Mouse (Mus musculus): ENCODE measurements around the gene Xbp1. TPM values are rescaled to one million over a fixed set of nuclear protein-coding genes. Genes with fewer than 3 reads are reported as not detected.

The Xbp1 gene
- polyA plus RNA-seq (2015; fragmentation: Nextera tagmentation; extraction: Ambion mirVana): 75.9 and 90.7 TPM in 2 replicates

DNA sequence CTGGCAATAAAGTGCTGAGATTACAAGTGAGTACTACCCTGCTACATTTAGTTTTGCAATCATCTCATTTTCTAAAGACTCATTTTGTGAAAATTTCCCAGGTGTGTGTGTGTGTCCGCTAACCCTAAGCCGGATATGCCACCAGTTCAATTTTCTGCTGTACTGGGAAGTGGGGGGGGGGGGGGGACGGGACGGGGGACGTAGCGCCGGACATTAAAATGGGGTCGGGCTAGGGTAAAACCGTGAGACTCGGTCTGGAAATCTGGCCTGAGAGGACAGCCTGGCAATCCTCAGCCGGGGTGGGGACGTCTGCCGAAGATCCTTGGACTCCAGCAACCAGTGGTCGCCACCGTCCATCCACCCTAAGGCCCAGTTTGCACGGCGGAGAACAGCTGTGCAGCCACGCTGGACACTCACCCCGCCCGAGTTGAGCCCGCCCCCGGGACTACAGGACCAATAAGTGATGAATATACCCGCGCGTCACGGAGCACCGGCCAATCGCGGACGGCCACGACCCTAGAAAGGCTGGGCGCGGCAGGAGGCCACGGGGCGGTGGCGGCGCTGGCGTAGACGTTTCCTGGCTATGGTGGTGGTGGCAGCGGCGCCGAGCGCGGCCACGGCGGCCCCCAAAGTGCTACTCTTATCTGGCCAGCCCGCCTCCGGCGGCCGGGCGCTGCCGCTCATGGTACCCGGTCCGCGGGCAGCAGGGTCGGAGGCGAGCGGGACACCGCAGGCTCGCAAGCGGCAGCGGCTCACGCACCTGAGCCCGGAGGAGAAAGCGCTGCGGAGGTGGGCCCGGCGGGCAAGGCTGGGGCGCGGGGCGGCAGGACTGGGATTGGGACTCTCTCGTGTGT is at the start of gene Xbp1:
TSS of gene Xbp1 (plus strand) at position 248 of the 854 bp plus-strand sequence.

DNA sequence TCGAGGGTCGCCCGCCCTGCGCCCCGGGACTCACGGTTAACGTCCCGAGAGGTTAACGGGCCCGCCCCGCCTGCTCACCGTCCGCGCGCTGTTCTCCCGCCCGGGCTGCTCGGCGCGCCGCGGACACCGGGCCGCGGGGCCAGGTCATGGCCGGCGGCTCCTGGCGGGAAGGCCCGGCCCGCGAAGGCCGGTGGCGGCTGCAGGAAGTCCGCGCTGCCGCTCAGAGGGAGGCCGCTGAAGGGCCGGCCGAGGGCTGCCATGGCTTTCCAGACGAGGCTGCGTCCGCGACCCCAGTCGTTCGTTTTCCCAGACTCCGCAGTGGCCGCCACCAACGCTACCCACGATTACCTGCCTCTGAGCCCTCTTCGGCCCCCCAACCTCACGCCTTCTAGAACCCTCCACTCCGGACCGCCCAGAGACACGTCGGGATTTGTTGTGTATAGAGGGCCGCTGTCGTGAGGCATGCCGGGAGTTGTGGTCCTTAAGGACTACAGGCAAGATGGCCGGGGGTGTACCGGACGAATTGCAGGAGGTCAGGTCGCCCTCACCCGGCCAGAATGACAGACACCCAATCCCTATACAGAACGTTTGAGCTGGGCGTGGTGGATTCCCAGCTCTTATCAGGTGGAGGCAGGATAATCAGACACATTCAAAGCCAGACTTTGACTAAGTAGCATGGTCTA is 21.5 kb downstream of the Xbp1 start, which contains the start of gene Ccdc117:
TSS of gene Ccdc117 (minus strand) at position 389 of the 683 bp plus-strand sequence.

DNA sequence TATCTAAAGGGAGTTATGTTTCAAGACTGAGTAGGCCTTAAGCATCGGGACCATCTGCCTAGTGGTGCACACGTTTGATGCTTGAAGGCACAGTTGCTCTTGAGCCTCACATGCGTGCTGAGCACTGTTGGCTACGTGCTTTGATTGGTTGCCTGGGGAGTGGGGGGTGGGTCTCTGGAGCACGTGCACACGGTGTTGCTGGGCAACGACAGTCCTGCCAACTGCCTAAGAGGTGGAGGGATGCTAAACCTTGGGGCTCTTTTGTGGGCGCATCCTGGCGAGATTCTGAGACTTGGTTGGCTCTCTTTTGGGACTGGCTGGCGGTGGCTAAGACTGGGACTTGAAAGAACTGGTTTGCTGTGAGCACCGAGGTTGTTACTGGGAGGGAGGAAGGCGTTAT is 49.0 kb downstream of the Xbp1 start, which contains the start of gene Ankrd36:
TSS of gene Ankrd36 (plus strand) at position 211 of the 400 bp plus-strand sequence.

Other genes with a start within 250 kb of the Xbp1 start
- 2.6 and 2.7 TPM in 2 replicates for gene Znrf3, start 75.8 kb upstream of the Xbp1 start, polyA plus RNA-seq (2015; fragmentation: Nextera tagmentation; extraction: Ambion mirVana)
- 8.5 and 9.0 TPM in 2 replicates for gene Ccdc117, start 21.5 kb downstream of the Xbp1 start, polyA plus RNA-seq (2015; fragmentation: Nextera tagmentation; extraction: Ambion mirVana)
- gene Ankrd36, start 49.0 kb downstream of the Xbp1 start, polyA plus RNA-seq (2015; fragmentation: Nextera tagmentation; extraction: Ambion mirVana): 2.4 and 3.7 TPM in 2 replicates
- gene Mrps24, start 195.0 kb downstream of the Xbp1 start, polyA plus RNA-seq (2015; fragmentation: Nextera tagmentation; extraction: Ambion mirVana): 184 and 187 TPM in 2 replicates
- 10.3 and 13.3 TPM in 2 replicates for gene Urgcp, start 241.7 kb downstream of the Xbp1 start, polyA plus RNA-seq (2015; fragmentation: Nextera tagmentation; extraction: Ambion mirVana)